Mouse (Mus musculus) mouse trophoblast stem cell (cell line): Measurements from ENCODE around the gene Stard7.
"Not testable (repeated sequence)": the region's sequence is repeated elsewhere in the genome, so short reads cannot be mapped to it uniquely, and the experiment has no call there.

Experiments
- in situ Hi-C, 2 experiments: fragments of 300-500 bp; cut with MseI, MboI; formaldehyde crosslinking; loops; 2 replicates in 1 of 2; 3 replicates in 1 of 2; pipeline ENCODE4 v1.15.1; 2025

Gene Stard7

DNA sequence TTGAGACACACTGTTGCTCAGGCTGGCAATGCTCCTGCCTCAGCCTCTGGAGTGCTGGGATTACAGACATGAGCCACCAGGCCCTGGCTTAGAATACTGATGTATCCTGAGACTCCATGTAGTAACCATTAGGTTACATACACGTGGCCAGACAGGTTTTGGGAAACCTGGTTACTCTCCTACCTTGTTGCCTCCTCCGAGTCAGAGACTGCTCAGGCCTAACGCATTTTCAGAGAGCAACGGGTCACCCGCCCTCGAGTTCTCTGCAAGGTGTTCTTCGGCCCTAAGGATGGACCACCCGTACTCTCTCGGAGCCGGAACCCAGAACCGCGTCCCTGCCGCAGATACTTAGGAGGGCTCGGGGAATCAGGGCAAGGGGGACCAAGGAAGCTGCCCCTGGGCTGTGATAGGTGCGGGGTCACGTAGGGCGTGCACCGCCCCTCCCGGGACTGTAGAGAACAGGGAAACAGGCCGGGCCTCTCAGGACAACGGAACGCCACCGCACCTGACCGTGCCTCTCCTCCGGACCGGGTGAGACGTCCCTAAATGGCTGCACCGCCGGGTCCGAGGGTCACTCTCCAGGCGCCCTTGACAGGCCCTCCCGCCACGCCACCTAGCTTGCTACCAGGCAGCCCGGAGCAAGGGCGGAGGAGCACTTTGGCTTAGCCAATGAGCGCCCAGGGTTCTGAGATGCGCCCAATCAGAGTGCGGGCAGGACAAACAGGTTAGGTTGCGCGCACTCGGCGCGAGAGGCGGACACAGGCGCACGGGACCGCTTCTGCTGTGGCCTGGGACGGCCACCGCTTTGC, at the start of gene Stard7:
Gene Stard7 (plus strand): TSS at position 728 of the 809 bp plus-strand sequence.
- in situ Hi-C loops = no loop called here

DNA sequence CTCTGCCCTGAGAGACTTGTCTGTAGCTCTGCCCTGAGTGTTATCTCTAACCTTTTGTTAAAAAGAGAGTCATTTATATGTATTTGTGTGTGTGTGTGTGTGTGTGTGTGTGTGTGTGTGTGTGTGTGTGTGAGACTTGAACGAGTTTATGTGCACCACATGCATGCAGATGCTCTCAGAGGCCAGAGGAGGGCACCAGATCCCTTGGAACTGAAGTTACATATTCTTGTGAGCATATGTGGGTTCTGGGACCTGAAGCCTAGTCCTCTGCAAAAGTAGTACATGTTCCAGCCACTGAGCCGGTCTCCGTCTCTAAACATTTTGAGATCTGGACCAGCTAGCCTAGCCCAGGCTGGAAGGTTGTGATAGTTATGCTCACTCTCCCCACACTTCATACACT, 44.8 kb upstream of the Stard7 start:
- in situ Hi-C loops = no loop called here

DNA sequence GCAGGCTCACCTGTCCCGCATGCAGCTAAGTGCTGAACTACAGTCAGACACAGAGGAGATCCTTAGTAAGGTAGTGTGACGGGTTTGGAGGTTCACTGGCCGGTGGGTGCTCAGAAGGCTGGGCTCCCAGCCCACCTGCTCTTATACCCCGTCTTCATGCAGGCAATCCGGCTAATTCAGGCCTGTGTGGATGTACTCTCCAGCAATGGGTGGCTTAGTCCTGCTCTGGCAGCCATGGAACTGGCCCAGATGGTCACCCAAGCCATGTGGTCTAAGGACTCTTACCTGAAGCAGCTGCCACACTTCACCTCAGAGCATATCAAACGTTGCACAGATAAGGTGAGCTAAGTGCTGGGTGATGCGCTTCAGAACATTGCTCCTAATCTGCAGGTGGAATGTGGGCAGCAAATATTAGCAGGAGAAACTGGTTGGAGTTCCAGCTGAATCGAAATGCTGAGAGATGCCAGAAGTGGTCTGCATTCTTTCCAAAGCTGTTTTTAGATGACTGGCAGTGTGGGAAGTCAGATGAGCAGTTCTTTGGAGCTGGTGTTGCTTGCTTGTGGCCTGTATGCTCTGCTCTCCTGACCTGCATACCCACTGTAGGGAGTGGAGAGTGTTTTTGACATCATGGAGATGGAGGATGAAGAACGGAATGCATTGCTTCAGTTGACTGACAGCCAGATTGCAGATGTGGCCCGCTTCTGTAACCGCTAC, 32.0 kb upstream of the Stard7 start:
- in situ Hi-C loops = no loop called here

DNA sequence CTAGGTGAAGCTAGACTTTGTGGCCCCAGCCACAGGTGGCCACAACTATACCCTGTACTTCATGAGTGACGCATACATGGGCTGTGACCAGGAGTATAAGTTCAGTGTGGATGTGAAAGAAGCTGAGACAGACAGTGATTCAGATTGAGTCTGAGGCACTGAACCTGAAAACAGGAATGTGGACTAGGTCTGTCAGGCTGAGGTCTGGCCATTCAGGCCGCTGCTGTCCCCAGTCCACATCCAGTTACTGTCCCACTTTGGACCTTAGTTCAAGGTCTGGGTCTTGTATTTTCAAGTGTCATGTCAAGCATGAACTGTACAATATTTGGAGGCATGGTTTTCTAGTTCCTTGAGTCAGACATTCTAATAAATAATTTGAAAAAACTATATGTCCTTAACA, 30.0 kb upstream of the Stard7 start:
- in situ Hi-C loops = no loop called here

DNA sequence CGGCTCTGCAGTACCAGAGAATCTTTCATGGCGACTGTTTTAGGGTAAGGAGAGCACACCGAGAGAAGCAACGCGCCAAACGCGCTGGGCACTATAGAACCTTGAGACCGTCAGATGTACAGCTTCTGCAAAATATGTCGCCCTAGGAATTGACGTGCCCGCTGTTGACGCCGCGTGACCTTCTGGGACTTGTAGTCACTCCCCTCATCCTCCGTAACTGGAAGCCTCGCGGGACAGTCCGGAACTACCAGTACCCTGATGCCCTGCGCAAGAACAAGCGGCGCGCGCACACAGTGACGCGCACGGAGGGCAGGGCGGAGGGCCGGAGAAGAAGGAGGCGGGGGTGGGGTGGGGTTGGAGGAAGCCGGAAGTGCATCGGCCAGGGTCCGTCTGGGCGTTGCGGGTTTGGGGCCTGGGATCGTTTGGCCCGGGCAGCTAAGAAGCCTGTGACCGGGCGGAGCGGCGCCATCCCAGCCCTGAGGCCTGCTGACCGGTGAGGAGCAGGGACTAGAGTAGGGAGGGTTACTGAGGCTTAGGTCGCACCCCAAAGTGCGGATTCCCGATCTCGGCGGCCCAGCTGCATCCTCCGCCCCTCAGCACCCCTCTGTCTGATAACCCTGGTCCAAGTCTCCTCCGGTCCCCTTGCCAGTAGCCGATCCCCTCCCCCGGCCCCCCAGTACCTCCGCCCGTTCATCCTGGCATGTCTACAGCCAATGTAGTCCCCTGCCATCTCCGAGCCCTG, 22.3 kb upstream of the Stard7 start, which contains the start of the genes Ciao1 and Tmem127:
Gene Ciao1 (minus strand): TSS at position 225 of the 742 bp plus-strand sequence.
Gene Tmem127 (plus strand): TSS at position 317 of the 742 bp plus-strand sequence.
- in situ Hi-C loops = no loop called here

DNA sequence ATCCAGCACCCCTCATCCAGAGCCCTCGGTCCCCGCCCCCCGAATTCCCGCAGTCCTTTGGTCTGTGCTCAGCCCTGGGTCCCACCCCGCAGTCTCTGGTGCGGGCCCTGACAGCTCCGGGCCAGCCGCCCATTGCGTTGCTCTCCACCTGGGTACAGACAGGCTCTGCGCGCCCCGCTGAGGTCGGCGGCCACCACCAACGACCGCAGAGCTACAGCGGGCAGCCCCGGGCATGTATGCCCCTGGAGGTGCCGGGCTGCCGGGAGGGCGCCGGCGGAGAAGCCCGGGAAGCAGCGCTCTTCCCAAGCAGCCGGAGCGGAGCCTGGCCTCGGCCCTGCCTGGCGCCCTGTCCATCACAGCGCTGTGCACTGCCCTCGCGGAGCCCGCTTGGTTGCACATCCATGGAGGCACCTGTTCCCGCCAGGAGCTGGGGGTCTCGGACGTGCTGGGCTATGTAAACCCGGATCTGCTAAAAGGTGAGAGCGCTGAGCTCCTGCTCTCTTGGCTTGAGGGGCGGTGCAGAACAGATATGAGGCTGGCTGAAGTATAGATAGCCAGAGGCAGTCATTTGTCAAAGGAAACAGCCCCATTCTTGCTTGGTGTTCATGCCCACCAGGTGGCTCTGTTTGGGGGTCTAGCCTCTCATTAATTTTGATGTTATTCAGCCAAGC, 21.5 kb upstream of the Stard7 start:
- in situ Hi-C loops = no loop called here

DNA sequence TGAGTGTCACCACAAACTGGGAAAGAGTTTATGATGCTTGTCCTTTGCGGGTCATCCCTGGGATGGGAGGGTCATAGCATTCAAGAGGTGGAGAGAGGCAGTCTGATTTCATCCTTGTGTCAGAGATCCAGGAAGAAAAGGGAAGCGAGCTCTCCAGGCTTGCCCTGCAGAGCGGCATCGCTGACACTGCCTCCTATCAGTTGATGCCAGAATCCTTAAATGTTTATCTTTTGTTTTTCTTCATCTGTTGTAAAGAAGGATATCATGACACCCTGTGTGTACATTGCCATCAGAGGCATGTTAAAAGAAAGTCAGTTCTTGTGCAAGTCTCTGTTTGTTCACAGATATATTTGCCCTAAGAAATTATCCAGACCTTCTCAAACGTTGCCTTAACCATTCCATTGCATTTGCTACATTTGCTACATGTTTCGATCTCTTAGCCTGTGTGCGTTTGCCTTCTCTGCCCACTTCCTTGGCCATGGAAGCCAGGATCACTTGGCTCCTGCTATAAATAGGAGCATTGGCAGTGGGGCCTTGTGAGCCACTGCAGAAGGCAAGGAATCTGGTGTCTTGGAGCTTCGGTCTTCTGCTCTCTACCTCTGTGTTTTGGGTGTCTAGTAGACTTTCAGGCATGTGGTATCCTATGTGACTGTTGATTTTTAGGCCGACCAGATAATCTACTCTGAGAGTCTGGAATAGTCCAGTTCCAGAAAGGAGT, 19.6 kb upstream of the Stard7 start:
- in situ Hi-C loops = no loop called here

DNA sequence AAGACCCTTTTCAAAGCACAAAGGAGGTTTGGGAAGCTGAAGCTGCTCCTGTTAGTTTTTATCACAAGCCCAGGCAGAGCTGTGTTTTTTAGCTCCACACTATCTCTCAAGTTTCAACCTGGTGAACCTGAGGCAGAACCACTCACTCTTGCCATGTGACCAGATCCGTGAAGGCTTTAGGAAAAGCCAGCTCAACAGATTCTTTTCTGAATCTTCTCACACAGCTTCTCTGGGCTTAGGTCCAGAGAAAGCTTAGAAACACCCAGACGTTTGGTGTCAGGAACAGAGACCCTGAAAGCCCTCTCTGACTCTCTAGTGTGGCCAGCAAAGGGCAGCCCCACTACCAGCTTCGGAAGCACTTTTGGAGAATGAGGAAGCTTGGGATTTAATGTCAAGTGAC, 18.6 kb upstream of the Stard7 start:
- in situ Hi-C loops = no loop called here

DNA sequence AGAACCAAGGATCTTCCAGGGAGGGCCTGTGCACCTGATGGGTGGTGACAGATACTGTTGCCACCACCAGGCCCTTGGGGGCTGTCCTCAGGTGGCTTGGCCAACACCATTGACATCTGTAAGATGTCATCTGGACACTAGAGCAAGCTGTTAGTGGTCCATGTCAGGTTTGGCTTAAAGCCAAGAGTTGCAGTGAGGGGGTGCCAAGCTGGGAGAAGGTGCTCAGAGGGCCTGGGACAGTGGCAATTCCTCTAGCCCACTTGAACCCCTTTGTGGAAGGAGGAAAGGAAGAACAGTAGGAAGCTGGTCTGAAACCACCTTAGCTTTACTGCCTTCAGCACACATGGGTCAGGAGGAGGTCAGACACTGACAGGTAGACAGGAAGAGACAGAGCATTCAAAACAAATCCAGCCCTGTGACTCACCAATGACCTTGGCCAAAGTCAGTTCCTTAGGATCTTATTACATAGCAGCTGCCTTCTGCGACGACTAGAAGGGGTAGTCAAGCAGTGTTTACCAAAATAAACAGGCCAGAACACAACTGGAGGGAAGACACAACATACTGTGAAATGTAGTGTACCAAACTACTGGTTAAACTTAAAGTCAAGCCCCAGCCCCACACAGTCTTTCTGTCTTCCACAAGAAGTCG, 18.0 kb upstream of the Stard7 start:
- in situ Hi-C loops = no loop called here

DNA sequence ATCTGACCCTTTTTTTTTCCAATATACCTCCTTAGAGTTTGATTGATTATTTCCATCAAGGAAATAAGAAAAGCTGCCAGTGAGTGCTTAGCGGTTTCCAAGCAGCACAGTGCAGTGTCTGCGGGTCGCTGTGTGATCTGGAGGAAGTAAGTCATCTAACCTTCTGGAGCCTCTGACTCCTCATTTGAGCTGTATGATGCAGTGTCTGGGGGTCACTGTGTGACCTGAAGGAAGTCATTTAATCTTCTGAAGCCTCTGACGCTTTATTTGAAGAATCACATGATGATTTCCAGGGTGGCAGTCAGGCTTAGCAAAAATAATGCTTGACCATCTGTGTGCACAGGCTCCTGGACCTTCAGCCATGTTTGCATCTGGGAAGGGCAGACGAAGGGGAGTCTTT, 17.2 kb upstream of the Stard7 start:
- in situ Hi-C loops = no loop called here

DNA sequence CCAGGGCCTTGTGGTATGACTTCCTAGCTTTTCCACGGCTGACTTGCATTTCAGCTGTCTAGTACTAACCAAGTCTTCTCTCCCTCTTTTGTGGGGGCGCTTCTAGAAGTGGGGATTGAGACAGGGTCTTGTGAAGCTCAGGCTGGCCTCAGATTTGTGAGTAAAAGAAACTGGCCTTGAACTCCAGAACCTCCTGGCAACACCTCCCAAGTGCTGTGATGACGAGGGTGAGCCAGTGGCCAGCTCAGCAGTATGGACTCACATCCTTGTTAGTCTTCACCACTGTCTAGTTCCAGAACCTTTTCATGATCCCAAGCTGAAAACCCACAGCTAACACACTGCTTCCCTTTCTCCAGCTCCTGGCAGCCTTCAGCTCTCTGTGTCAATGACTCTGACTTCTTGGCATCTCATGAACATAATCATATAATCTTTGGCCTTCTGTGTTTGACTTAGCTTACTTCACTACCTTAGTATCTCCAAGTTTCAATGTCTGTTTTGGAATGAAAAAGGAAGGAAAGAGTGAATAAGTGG, 15.3 kb upstream of the Stard7 start:
- in situ Hi-C loops = no loop called here

DNA sequence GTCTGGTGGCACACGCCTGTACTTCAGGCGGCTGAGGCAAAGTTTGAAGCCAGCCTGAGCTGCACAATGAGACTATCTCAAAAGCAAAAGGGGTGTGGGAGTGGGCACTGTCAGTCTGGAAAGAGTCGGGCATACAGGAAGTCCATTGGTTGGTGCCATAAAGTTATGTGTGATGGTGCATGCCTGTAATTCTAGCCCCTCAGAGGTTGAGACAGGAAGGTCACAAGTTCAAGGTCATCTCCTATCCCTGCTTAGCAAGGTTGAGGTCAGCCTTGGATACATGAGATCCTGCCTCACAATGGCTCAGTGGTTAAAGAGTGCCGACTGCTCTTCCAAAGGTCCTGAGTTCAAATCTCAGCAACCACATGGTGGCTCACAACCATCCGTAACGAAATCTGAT, 14.7 kb upstream of the Stard7 start:
- in situ Hi-C loops = no loop called here

DNA sequence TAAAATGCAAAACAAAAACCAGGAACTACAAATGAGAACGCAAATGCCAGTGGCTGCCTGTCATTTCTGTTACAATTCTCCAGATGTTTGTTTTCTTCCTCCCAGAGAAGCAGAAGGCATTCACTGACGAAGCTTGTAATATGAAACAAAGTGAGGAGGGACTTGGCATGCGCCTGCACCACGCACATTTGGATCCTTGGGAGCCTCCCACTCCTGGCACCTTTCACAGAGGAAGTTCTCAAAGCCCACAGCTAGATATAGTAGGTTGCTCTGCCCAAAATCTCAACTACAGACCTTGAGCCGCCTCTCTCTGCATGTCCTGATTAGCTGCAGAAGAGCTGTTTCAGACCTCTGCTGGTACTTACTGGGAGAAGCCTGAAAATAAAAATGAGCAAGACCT, 10.7 kb upstream of the Stard7 start:
- in situ Hi-C loops = no loop called here

DNA sequence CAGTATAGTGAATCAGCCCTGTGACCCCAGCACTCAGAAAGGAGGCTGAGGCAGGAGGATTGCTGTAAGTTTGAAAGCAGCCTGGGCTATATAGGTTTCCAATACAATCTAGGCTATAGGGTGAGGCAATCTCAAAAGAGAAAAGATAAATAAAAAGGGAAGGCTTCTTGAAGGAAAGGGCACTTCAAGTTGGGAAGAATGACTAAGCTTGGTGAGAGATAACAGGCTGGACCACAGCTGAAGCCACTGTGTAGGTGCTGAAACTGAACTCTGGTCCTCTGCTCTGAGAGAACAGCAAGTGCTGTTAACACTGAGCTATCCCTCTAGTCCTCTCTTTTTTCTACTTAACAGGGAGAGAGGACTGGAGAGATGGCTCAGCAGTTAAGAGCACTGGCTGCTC, 7.5 kb upstream of the Stard7 start:
- in situ Hi-C loops = no loop called here

DNA sequence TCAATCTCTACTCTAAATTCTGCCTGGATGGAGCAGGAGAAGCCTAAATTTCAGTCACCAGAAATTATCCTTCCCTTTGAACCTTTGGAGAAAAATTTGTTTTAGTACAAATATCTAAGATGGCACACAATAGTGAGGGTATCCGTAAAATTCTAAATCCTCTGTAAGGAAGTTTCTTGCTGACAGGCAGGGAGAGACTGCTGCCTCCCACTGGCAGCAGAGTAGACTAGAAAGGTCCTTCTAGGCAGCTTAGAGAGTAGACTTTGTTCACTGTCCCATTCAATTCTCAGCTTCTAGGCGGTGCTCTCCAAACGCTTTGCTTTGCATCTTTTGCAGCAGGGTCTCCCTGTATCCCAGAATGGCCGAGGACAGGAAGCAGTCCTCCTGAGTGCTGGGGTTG, 2.2 kb upstream of the Stard7 start:
- in situ Hi-C loops = no loop called here

DNA sequence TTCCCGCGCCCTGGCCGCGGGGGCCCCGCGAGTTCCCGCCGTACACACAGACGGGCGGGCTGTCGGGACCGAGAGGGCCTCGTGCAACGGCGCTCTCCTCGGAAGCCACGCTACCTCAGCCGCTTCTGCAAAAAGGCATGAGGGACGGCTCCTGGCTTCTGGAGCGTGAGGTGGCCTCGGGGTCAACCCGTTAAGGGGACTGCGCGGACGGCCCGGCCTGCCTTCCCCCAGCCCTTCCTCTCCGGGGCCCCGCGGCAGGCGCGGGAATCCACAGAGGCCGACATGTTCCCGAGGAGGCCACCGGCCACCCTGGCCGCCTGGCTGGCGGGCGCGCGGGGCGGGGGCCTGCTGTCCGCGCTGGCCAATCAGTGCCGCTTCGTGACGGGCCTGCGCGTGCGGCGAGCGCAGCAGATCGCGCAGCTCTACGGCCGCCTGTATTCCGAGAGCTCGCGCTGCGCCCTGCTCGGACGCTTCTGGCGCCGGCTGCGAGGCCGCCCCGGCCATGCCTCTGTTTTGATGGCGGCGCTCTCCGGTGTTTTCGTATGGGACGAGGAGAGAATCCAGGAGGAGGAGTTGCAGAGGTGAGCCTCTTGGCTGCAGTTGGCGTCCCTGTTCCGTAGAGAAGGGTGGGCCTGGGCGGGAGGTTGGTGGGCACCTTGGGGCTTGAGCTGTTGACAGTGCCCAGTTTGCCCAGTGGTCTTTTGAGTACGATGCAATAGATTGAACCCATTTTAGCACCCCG, 453 bp downstream of the Stard7 start:
- in situ Hi-C loops = no loop called here

DNA sequence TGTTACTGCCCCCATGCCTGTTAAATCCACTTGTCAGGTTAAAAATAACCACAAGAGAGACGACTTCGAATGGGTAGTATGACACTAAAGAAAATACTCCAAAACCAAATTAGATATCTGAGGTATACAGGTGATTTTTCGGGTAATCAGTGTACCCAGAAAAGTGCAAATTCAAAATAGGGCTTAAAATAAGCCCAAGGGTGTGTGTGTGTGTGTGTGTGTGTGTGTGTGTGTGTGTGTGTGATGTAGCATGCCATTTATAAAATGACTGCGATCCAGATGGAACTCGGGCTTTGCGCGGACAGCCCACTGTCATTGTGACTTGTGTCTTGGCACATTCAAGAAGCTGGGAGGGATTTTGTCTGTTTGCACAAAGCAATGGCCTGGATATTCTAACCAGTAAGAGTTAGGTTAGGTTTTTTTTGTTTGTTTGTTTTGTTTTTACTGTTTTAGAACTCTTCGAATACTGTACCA, 1.1 kb downstream of the Stard7 start:
- in situ Hi-C loops = no loop called here

DNA sequence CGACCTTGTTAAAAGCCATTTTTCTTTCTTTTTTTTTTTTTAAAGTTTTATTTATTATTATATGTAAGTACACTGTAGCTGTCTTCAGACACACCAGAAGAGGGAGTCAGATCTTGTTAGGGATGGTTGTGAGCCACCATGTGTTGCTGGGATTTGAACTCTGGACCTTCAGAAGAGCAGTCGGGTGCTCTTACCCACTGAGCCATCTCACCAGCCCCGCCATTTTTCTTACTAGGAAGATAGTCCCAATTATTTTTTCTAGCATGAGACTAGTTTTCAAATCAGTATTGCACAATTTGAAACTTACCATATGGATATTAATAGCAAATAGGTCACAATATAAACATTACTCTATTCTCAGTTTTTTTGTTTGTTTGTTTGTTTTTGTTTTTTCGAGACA, 2.0 kb downstream of the Stard7 start:
- in situ Hi-C loops = not testable (repeated sequence)

DNA sequence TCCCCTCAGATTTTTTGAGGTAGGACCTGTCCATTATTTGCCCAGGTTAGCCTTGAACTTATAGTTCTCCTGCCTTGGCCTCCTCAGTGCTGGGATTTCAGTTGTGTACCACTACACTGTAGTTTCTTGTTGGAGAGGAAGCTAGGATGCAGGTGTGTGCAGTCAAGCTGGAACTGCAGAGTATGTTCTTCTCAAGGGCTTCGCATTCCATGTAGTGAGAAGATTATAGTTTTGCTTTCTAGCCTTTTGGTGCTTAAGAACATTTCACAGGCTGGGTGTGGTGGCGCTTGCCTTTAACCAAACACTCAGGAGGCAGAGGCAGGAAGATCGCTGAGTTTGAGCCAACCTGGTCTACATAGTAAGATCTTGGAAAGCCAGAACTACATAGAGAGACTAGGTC, 2.8 kb downstream of the Stard7 start:
- in situ Hi-C loops = no loop called here

DNA sequence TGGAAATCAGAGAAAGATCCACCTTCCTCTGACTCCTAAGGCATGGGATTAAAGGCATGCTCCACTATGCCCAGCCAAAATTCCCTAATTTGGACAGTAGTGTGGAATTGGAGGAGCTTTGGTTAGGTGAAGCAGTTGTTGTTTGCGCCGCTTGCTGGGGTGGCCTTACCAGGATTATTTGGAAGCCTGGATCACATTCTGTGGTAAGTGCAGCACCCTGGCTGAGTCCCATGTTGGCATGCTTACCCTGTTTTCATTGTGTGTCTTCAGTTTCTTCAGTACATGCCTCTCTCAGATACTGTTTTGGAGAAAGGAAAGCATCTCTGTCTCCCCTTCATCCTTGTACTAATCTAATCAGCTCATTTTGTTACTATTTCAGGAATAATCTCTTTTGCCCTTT, 4.6 kb downstream of the Stard7 start:
- in situ Hi-C loops = no loop called here
